Mouse (Mus musculus): ENCODE measurements around the gene Pcca.

Pcca gene

DNA sequence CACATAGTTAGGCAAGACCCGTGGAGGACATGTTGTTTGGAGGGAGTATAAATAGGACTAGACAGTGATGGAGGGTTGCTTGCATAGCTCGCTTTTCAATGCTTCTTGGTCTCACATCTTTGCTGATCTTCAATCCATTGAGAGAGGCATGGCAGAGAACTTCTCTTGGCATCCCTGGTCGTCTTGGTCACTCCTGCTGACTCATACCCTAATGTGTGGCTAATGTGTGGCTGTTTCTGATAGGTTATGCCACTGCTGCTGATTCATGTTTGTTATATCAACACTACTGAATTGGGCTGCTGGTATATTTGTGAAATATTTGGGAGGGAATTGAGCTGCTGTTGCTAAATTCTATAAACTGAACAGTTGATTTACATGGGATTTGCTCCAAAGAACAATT lies 299.5 kb downstream of the Pcca start:
- in situ Hi-C loops (cut with MboI; ENCODE audit: low sequenced_read_pairs) = no loop called here

DNA sequence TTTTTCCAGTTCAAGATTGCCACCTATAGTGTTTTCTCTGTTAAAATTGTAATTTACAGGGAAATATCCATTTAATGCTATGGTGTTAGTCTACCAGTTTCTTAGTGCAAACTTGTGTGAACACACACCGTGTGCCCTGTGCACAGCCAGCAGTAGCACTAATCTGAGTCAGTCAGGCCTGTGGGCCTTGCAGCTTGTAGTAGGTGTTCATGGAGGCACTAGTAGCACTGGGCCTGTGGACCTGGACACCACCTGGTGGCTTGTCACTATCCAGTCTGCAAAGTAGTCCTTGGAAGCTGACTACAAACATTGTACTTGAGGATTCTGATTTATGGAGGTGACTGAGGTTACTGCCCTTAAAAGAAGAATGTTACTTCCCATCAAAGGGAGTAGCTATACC lies 300.6 kb downstream of the Pcca start:
- in situ Hi-C loops (cut with MboI; ENCODE audit: low sequenced_read_pairs) = no loop called here

DNA sequence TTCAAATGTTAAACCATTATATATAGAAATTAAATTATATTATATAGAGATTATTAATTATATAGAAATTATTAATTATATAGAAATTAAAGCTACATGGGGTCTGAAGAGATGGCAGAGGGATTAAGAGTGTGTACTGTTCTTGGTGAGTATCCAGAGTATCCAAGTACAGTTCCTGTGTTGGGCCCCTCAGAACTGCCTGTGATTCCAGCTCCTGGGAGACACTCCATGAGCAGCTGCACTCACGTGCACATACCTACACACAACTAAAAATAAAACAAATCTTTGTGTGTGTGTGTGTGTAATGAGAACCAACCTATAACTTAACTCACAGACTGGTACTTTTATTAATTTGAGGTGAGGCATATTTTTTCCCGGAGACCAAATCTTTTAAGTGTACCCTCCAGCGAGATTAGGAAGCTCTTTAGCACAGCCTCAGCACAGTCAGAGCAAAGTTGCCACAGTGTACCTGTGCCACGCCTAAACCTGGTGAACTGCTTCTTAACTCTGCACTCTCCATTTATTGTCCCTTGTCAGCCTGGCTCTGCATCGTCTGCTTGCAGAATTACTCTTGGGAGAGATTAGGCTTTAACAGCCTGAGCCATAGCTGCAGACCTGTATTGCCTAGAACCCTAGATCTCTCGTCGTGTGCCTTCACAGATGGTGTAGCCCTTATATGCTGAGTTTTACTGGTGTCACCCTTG lies 301.5 kb downstream of the Pcca start:
- in situ Hi-C loops (cut with MboI; ENCODE audit: low sequenced_read_pairs) = no loop called here

DNA sequence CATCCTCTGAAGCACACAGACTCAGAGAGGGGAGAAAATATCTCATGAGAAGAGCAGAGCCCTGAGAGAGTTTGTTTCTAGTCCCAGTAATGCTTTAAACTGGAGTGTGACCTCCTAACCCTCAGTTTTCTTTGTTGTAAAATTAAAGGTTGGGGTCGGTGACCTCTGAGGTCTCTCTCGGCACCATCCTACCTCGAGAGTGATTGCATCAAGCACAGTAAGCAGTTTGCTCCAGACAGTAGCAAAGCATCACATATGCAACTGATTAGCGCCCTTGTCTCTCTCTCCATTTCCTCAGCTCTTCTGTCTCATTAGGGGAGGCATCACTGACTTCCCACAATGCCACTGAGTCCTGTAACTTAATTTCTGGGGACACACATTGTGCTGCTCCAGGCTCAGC lies 302.1 kb downstream of the Pcca start:
- in situ Hi-C loops (cut with MboI; ENCODE audit: low sequenced_read_pairs) = no loop called here

- in situ Hi-C loops (cut with MboI; ENCODE audit: low sequenced_read_pairs) = no loop called here
These were observed 302.9 kb downstream of the Pcca start for GRCm38 (mm10) chr14:122837018-122837417.

DNA sequence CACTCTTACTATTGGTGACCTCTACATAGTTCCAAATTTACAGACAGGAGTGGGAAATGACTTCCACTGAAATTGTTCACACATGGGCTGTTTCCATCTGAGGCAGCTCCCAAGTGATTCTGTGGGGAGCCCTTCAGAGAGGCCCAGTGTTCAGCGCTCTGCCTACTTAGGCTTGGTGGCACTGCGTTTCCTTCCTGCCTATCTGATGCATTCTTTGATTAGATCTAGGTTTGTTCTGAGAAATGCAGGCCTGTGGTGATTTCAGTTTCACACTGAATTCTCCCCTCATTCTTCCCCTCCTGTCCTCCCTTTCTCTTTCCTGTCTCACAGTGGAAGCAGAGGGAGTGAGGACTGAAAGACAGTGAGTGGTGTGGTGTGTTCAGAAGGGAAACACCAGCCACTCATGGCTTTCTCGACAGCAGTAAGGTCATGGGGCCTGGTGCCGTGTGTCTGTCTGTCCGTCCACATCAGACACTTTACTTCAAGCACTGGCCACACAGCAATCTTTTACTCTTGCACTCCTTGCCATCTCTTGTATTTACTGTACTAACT lies 318.5 kb downstream of the Pcca start:
- in situ Hi-C loops (cut with MboI; ENCODE audit: low sequenced_read_pairs) = no loop called here

DNA sequence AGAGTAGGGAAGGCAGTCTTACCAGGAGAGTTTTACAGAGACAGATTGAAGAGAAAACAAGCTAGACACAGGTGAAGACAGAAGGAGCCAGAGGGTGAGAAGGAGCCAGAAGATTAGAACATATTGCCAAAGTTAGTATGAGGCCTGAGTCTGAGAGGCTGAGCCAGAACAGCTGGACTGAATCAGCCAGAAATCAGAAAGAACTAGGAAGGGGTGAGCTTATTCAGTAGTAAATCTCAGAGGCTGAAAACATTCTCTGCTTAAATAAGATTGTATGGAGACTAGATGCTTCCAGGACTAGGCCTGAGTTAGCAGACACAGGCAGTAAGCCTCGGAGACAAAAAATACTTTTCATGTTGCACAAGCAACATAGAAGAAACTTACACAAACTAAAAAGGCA lies 325.7 kb downstream of the Pcca start:
- in situ Hi-C loops (cut with MboI; ENCODE audit: low sequenced_read_pairs) = no loop called here

DNA sequence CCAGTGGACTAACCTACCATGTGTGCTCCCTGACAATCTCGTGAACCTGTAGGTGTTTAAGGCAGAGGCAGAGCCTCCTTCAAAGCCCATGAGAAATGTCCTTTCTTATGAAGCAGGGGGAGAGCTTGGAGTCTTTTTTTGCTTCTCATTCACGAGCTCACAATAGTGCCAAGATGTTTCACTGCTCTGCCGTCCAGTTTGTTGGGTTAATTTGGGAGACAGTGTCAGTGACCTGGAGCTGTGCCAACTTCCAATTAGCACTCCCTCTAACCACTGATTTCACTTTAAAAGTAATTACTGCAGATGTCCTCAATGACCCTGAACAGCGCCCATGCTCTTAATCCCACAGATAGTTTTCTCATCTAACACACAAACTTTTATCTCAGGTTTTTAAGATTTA lies 328.5 kb downstream of the Pcca start:
- in situ Hi-C loops (cut with MboI; ENCODE audit: low sequenced_read_pairs) = no loop called here

GRCm38 (mm10) chr14:122865462-122866129 lies 331.5 kb downstream of the Pcca start:
- in situ Hi-C loops (cut with MboI; ENCODE audit: low sequenced_read_pairs) = no loop called here

DNA sequence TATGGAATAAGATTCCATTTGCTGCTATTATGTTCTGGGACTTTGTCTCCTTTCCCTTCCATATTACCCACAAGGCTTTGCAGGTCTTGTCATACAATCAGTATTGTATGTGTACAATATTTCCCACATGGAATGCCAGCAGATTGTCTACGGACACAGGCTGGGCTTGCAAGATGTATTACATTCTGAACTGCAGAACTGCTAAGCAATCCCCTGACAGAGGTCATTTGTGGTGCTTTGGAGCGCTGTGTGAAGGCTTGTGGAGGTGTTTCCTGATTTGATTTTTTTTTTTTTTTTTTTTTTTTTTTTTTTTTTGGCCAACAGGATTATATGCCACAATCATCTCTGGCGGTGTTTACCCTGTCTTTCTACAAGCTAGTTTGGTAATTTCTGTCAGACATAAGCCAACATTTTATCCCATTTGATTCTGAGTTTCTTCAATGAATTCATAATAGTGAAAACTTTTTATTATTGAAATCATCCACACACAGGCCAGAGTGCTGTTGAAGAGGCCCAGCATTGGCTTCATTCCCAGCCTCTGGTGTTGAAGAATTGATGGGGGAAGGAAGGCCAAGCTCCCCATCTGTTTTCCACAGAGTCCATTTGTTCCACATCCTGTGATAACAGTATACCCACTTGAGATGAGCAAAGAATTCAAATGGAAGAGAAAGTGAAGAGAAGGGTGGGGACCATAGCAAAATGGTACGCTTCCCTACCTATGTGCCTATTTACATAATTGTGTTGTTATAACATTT lies 333.6 kb downstream of the Pcca start:
- in situ Hi-C loops (cut with MboI; ENCODE audit: low sequenced_read_pairs) = no loop called here

- in situ Hi-C loops (cut with MboI; ENCODE audit: low sequenced_read_pairs) = loop anchor here (10.0 kb wide), 1 partner anchor 655 kb away; no protein-coding TSS in a partner anchor
These were observed 335.7 kb downstream of the Pcca start for GRCm38 (mm10) chr14:122869831-122870230.

- in situ Hi-C loops (cut with MboI; ENCODE audit: low sequenced_read_pairs) = loop anchor here (10.0 kb wide), 1 partner anchor 657 kb away; no protein-coding TSS in a partner anchor
These were observed 337.9 kb downstream of the Pcca start for GRCm38 (mm10) chr14:122871841-122872580.

DNA sequence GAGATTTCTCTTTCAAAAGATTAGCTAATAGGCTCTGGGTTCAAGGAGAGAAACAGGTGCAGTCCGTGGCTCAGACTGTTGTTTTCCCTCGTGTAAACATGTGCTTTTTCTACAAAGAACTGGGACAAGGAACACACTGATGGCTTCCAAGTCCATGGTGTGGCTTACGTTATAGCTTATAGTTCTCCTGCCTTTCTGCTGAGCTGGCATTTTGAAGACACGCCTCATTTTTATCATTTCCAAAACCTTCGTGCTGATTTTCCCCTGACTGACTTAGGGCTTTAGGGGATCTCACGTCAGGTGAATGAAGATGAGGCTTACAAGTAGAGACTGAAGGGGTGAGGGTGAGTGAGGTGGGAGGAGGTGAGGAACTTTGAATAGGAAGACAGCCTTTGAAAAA lies 338.5 kb downstream of the Pcca start:
- in situ Hi-C loops (cut with MboI; ENCODE audit: low sequenced_read_pairs) = loop anchor here (10.0 kb wide), 1 partner anchor 658 kb away; no protein-coding TSS in a partner anchor

DNA sequence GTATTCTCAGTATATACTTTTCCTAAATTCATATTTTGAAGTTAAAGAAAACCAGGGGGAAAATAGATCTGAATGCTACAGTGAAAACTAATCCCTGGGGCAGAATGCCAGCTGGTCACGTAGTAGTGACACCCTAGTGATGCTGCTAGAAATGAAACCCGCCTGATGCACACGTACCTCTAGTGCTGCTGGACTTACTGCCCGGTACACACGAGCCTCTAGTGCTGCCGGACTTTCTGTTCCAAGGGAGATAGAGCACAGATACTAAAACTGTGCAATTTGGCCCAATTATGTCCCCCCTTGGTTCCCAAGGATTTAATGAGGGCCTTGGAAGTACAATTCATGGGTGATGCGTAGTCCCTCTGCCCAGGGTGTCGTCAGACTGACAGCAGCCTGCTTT lies 340.9 kb downstream of the Pcca start:
- in situ Hi-C loops (cut with MboI; ENCODE audit: low sequenced_read_pairs) = loop anchor here (10.0 kb wide), 1 partner anchor 660 kb away; no protein-coding TSS in a partner anchor

- in situ Hi-C loops (cut with MboI; ENCODE audit: low sequenced_read_pairs) = loop anchor here (10.0 kb wide), 1 partner anchor 661 kb away; no protein-coding TSS in a partner anchor
These were observed 341.5 kb downstream of the Pcca start for GRCm38 (mm10) chr14:122875636-122876035.

- in situ Hi-C loops (cut with MboI; ENCODE audit: low sequenced_read_pairs) = loop anchor here (10.0 kb wide), 1 partner anchor 661 kb away; no protein-coding TSS in a partner anchor
These were observed 342.0 kb downstream of the Pcca start for GRCm38 (mm10) chr14:122876163-122876562.

DNA sequence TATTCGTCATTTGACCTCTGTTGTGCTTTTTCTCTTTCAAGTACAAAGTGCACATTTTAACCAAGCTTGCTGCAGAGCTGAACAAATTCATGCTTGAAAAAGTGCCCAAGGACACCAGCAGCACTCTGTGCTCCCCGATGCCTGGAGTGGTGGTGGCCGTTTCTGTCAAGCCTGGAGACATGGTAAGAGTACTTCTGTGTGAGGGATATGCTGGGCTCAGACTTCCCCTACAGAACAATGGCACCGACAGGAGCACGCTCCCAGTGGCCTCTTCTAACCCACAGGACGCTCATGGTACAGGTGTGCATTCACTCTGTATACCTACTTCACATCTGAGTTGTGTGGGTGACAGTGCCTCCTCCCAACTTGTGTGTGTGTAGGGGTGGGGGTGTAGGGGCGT lies 342.6 kb downstream of the Pcca start:
- in situ Hi-C loops (cut with MboI; ENCODE audit: low sequenced_read_pairs) = loop anchor here (10.0 kb wide), 1 partner anchor 662 kb away; no protein-coding TSS in a partner anchor

DNA sequence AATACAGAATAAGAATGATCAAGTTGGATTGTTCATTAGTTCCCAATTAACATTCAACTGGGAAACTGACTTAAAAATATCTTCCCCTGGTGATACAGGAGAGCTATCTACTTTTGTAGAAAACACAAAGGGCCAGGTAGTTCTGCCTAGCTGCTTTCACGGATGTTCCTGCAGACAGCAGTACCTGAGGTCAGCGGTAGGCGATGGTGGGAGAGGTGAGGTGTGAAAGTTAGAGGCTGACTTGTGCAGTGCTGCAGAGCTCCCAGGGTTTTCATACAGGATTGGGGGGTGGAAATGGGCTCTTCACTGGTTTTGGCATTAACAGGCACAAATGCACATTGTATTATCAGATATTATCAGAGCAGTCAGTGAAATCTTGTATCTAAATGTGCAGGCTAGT lies 343.7 kb downstream of the Pcca start:
- in situ Hi-C loops (cut with MboI; ENCODE audit: low sequenced_read_pairs) = loop anchor here (10.0 kb wide), 1 partner anchor 663 kb away; no protein-coding TSS in a partner anchor

- in situ Hi-C loops (cut with MboI; ENCODE audit: low sequenced_read_pairs) = no loop called here
These were observed 346.2 kb downstream of the Pcca start for GRCm38 (mm10) chr14:122880291-122880690.

DNA sequence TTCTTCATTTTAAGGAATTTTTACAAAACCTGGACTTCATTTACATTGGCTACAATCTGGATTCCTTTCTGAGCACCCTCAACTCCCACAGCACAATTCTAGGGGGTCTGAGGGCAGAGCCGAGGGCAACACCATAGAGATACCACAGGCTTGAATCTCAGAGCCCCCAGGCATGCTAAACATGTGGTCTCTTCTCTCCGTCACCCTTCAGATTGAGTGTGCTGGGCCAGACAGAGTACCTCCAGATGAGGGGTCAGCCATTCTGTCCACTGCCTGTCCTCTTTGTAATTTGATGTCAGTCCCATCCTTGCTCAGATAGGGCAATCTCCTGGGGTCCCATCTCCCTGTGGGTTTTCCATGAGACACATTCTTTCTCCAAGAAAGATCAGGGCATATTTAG lies 347.6 kb downstream of the Pcca start:
- in situ Hi-C loops (cut with MboI; ENCODE audit: low sequenced_read_pairs) = no loop called here
